Mouse (Mus musculus) embryonic fibroblast, embryonic 13.5 days (primary cell): Measurements from ENCODE around the gene Dapp1.

Source experiments
- CTCF ChIP-seq: IDR thresholded peaks from 2 replicates; pipeline ENCODE4 v1.5.1; 2011; ENCODE audit warnings: mild to moderate bottlenecking, control low read depth, low read length, moderate library complexity, borderline replicate concordance; ENCODE audit not compliant: insufficient read depth
- POLR2A ChIP-seq: IDR thresholded peaks from 2 replicates; pipeline ENCODE4 v1.6.1; 2011; ENCODE audit warnings: low read depth, mild to moderate bottlenecking, control low read depth, low read length, moderate library complexity

DNA sequence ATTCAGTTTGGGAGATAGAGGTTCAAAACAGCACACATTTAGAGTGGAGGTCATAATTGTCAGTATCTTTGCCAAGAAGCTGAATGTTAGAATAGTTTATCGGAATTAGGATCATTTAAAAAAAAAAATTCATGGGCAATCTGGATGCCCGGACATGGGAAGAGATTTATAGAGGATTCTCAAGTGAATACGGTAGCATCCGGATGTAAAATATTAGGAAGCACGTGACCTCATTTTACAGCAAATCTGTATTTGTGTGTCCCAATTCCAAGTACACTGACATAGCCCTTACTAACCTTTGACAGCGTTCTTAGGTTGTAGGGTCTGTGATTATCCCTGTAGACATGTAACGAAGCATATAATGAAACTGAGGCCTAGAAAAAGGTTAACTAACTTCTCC is 61.9 kb downstream of the Dapp1 start:
- TF ChIP-seq POLR2A (no peak), CTCF (no peak)
